25 mouse cellular contexts compared by ENCODE assay signal in genomic region chr7:10249146-10249545, GRCm38 (mm10). TPM values are rescaled to one million over a fixed set of nuclear protein-coding genes. Genes with fewer than 3 reads are reported as not detected.
A peak's percentile ranks its signal among the peaks of the same experiment; 100 is the strongest.
DNase-seq lines count a peak whose midpoint lies in the region; ATAC-seq and TF ChIP-seq lines count a peak whose summit lies in the region.
"Had no signal": no experiment of that assay in that cellular context is flagged by ENCODE, and none has a peak within 500 bp of the region (broad histone marks: within the 10 kb centered on the region; RNA-seq: fewer than 3 reads in every experiment).

No protein-coding gene starts in this region.

- no peaks in the 10 kb centered on the region for H3K36me3 ChIP-seq in heart, embryonic 10.5 days
- no peaks in the 10 kb centered on the region for H3K36me3 ChIP-seq in liver, adult 2 months (ENCODE audit: control insufficient read depth, insufficient read depth, low read length)
- H3K36me3 ChIP-seq in liver, postnatal 0 days (replicated peaks; ENCODE audit: insufficient read depth, low read length), result no peaks in the 10 kb centered on the region
- H3K36me3 ChIP-seq: G1E had no signal

- H3K9me3 ChIP-seq in heart, embryonic 10.5 days, result peaks cover 43% of the 10 kb centered on the region
- H3K9me3 ChIP-seq in liver, postnatal 0 days (ENCODE audit: low read length), result peaks cover 3% of the 10 kb centered on the region

- H3K9ac ChIP-seq in liver, adult 2 months (ENCODE audit: low read depth, low read length), result no peak overlapping the region
- H3K9ac ChIP-seq in liver, postnatal 0 days (replicated peaks), result no peak overlapping the region

- TF ChIP-seq EP300 in liver, postnatal 0 days (IDR thresholded peaks at IDR 0.05; ENCODE audit: low read depth), result no peak

- DNase-seq in heart, adult 11 months, result peak; percentile 68
- DNase-seq in heart, embryonic 10.5 days (ENCODE audit: low spot score), result no peak
- DNase-seq in liver, adult 2 months (ENCODE audit: extremely low read depth, low read depth, low spot score), result peak; percentile 93
- DNase-seq in liver, postnatal 0 days, result no peak
- DNase-seq: adrenal gland, adult 2 months; adrenal gland, adult 8-10 months; adrenal gland, postnatal 10 days; adrenal gland, postnatal 14 days; adrenal gland, postnatal 25 days; adrenal gland, postnatal 36 days; B cell, adult 2 months; cerebellum, adult 11 months; cerebellum, adult 11-12 months; cerebellum, adult 18-20 months had no signal

- no peak for ATAC-seq in liver, postnatal 0 days
- ATAC-seq: activated CD4-positive, CD25-positive, alpha-beta regulatory T cell, adult 4 months; CD4-positive, CD25-positive, alpha-beta regulatory T cell, adult 4 months; Patski had no signal

- no peak for TF ChIP-seq POLR2A in liver, adult 2 months (IDR thresholded peaks at IDR 0.05; ENCODE audit: extremely low read depth, insufficient read depth, low read length)

- H3K27ac ChIP-seq in heart, embryonic 10.5 days, result no peak overlapping the region
- H3K27ac ChIP-seq in liver, adult 2 months (replicated peaks; ENCODE audit: insufficient read depth, low read depth, low read length), result no peak overlapping the region; the same call in 1 of the 2 replicates
- no peak overlapping the region for H3K27ac ChIP-seq in liver, postnatal 0 days (ENCODE audit: low read depth)

- H3K4me3 ChIP-seq in heart, embryonic 10.5 days, result no peak overlapping the region
- no peak overlapping the region for H3K4me3 ChIP-seq in liver, adult 2 months (ENCODE audit: insufficient read depth, low read depth, low read length)
- no peak overlapping the region for H3K4me3 ChIP-seq in liver, postnatal 0 days (ENCODE audit: low read depth, low read length)

- H3K4me1 ChIP-seq in heart, embryonic 10.5 days, result no peaks in the 10 kb centered on the region
- no peaks in the 10 kb centered on the region; the same call in 1 of the 2 replicates for H3K4me1 ChIP-seq in liver, adult 2 months (ENCODE audit: control insufficient read depth, insufficient read depth, low read length)
- no peaks in the 10 kb centered on the region for H3K4me1 ChIP-seq in liver, postnatal 0 days (ENCODE audit: insufficient read depth)

- H3K27me3 ChIP-seq in heart, embryonic 10.5 days (ENCODE audit: insufficient read depth, poor library complexity, severe bottlenecking), result no peaks in the 10 kb centered on the region
- H3K27me3 ChIP-seq in liver, adult 2 months (ENCODE audit: control insufficient read depth, insufficient read depth, low read length), result no peaks in the 10 kb centered on the region
- H3K27me3 ChIP-seq in liver, postnatal 0 days (ENCODE audit: insufficient read depth, low read length), result no peaks in the 10 kb centered on the region
- H3K27me3 ChIP-seq: CH12.LX, Patski had no signal

- no peak for TF ChIP-seq CTCF in liver, adult 2 months (IDR thresholded peaks at IDR 0.05; ENCODE audit: low read depth, low read length)
- TF ChIP-seq CTCF in liver, postnatal 0 days (IDR thresholded peaks at IDR 0.05; ENCODE audit: low read depth), result no peak

- no peak overlapping the region for H3K4me2 ChIP-seq in liver, postnatal 0 days (ENCODE audit: low read depth, low read length)

- 80% methylated on average over 5 of the region's 5 CpGs for WGBS in heart, embryonic 10.5 days
- 24% methylated on average over 5 of the region's 5 CpGs for WGBS in liver, adult 2 months
- WGBS in liver, postnatal 0 days (ENCODE audit: insufficient replicate concordance), result 64% methylated on average over 5 of the region's 5 CpGs

- H3K79me2 ChIP-seq in liver, adult 2 months (ENCODE audit: control insufficient read depth, insufficient read depth, low read length), result no peaks in the 10 kb centered on the region

RNA-seq across cellular contexts. Expression of gene Vmn1r66, which starts 28.7 kb away (rescaled TPM):
- polyA plus RNA-seq in heart, embryonic 10.5 days (2016; fragmentation: Nextera tagmentation; extraction: Ambion mirVana), result not detected in 2 replicates
- not detected in 2 replicates for total RNA-seq in liver, adult 2 months (2014; rRNA removed)
- not detected in 2 replicates for polyA plus RNA-seq in liver, adult 2 months (2012; rRNA removed)
- not detected in 2 replicates for polyA plus RNA-seq in liver, postnatal 0 days (2015; fragmentation: Nextera tagmentation; extraction: Ambion mirVana)
- total RNA-seq: adrenal gland, adult 18-20 months; adrenal gland, adult 2 months; adrenal gland, adult 8-10 months; adrenal gland, postnatal 10 days; adrenal gland, postnatal 14 days; adrenal gland, postnatal 25 days; adrenal gland, postnatal 36 days; adrenal gland, postnatal 4 days; CH12.LX; ES-E14; MEL had no signal
- polyA plus RNA-seq: activated CD4-positive, CD25-positive, alpha-beta regulatory T cell, adult 4 months; adrenal gland, adult 2 months; brain, embryonic 14.5 days; C2C12; CD4-positive, CD25-positive, alpha-beta regulatory T cell, adult 4 months; G1E; Patski had no signal

Comparison
In these comparisons a context has a peak if more than half of its experiments do, and no peak if none do; other contexts are left out.
1. DNase-seq: peak in heart, adult 11 months (single experiment) and liver, adult 2 months (single experiment); none in heart, embryonic 10.5 days (single experiment) and liver, postnatal 0 days (single experiment).